Mouse (Mus musculus) heart, adult 2 months (tissue): Measurements from ENCODE around the gene Med28. TPM values are rescaled to one million over a fixed set of nuclear protein-coding genes. Genes with fewer than 3 reads are reported as not detected.

Experiments
- DNase-seq, 2 experiments: peaks; one replicate each; pipeline ENCODE4 v3.0.0; 2021
- H3K27ac ChIP-seq: fragments of 200-600 bp; 2 replicates; pipeline ENCODE4 v1.8.1; 2022
- H3K27me3 ChIP-seq: fragments of 200-500 bp; 2 replicates; pipeline ENCODE4 v1.6.1; 2012; ENCODE audit warnings: mild to moderate bottlenecking, low read length, inconsistent platforms, mixed read lengths; ENCODE audit not compliant: control insufficient read depth, insufficient read depth
- H3K36me3 ChIP-seq: fragments of 200-500 bp; 2 replicates; pipeline ENCODE4 v1.6.1; 2012; ENCODE audit warnings: low read length, inconsistent platforms; ENCODE audit not compliant: control insufficient read depth, insufficient read depth
- H3K4me1 ChIP-seq: fragments of 200-500 bp; 2 replicates; pipeline ENCODE4 v1.6.1; 2011; ENCODE audit warnings: low read length; ENCODE audit not compliant: control insufficient read depth, insufficient read depth
- H3K4me3 ChIP-seq: fragments of 200-600 bp; 2 replicates; pipeline ENCODE4 v1.8.1; 2022
- H3K79me2 ChIP-seq: fragments of 200-500 bp; replicated peaks from 2 replicates; pipeline ENCODE4 v1.6.1; 2012; ENCODE audit warnings: mild to moderate bottlenecking, inconsistent platforms, low read length, moderate library complexity, mixed read lengths; ENCODE audit not compliant: control insufficient read depth, insufficient read depth
- H3K9ac ChIP-seq: fragments of 200-500 bp; 2 replicates; pipeline ENCODE4 v1.6.1; 2012; ENCODE audit warnings: low read depth, mild to moderate bottlenecking, control low read depth, inconsistent platforms, low read length, mixed read lengths
- CTCF ChIP-seq: fragments of 200-600 bp; IDR thresholded peaks from 2 replicates; pipeline ENCODE4 v1.8.1; 2022; ENCODE audit warnings: antibody characterized with exemption, mild to moderate bottlenecking, moderate library complexity
- EP300 ChIP-seq: fragments of 200-500 bp; IDR thresholded peaks from 2 replicates; pipeline ENCODE4 v1.6.1; 2011; ENCODE audit warnings: low read depth, low read length, control low read depth; ENCODE audit not compliant: insufficient read depth
- POLR2A ChIP-seq: fragments of 200-500 bp; IDR thresholded peaks from 2 replicates; pipeline ENCODE4 v1.6.1; 2011; ENCODE audit warnings: mild to moderate bottlenecking, low read depth, low read length, control low read depth; ENCODE audit not compliant: insufficient read depth
- WGBS: fragments of 180-500 bp; shearing (Covaris S2); methylation state at CpG from one replicate; pipeline ENCODE4 v1.1.7; 2018; 5-methylcytosine and 5-hydroxymethylcytosine counted together
- intact Hi-C: fragments of 180-260 bp; cut with DNase I; formaldehyde crosslinking; loops from one replicate; pipeline ENCODE4 v1.15.1; 2025
- polyA plus RNA-seq: library from polyadenylated mRNA; depleted of rRNA; stranded (reverse); fragments of >200 nt; gene quantifications from 2 replicates; pipeline ENCODE4 v1.2.3, GENCODE M21; 2012
- total RNA-seq, 2 experiments: library from RNA; stranded (reverse); gene quantifications; 2 replicates each; pipeline ENCODE4 v1.2.3; 2021

Med28 gene
- total and polyA plus RNA-seq, 3 experiments, result 56.1 to 62.8 (median 56.7) TPM

DNA sequence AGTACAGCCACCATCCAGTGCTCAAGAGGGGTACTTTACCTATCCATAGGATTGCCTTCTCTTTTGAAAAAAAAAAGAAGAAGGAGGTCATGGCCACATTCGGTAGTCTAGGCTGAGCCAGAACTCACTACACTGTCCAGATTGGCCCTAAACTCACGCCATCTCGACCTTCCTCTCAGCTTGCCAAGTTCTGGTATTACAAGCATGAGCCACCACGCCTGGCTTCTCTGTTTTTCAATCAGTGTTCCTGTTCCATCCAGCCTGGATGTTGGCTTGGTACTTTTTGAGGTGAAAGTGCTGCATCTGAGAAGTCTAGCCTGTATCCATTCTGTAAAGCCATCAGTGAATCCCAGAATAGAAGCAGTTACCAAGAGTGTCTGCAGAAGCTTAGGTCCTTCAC, 23.6 kb upstream of the Med28 start:
- Histone ChIP-seq H3K4me1 (peaks cover 2% of the 10 kb centered on the region; the same call in 1 of the 2 replicates), H3K79me2 (no peaks in the 10 kb centered on the region), H3K9ac (no peak overlapping the region), H3K36me3 (no peaks in the 10 kb centered on the region), H3K4me3 (no peak overlapping the region), H3K27ac (no peak overlapping the region), H3K27me3 (no peaks in the 10 kb centered on the region)
- DNase-seq, result no peak
- TF ChIP-seq CTCF (no peak), EP300 (no peak), POLR2A (no peak)
- intact Hi-C loops, result no loop called here
- WGBS, result 83% methylated on average over 4 of the region's 4 CpGs

DNA sequence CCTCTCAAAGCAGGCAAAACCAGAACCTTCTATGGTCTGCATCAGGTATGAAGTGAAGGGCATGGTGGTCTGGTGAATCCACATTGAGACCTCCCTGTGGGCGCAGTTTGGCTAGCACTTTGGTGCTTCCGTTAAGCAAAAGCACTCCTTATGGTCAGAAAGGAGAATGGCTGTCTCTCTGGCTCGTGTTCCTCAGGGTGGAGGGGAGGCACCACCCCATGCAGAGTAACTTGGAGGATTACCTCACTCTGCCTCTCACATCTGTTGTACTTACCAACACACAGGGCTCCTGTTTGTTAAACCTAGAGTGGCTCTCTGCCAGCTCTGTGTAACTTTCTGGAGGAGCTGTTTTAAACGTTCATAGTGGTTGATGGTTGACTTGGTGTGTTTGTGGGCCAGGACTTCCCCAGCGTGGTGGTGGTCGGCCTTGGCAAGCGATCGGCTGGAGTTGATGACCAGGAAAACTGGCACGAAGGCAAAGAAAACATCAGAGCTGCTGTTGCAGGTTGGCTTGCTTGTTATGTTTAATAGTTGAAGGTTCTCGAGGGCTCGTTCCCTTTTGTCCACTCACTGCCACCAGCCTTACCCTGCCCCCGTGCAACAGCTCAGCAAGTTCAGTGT, 23.0 kb upstream of the Med28 start:
- Histone ChIP-seq H3K4me1 (peaks cover 2% of the 10 kb centered on the region; the same call in 1 of the 2 replicates), H3K27me3 (no peaks in the 10 kb centered on the region), H3K36me3 (no peaks in the 10 kb centered on the region), H3K9ac (no peak overlapping the region), H3K4me3 (no peak overlapping the region), H3K27ac (no peak overlapping the region), H3K79me2 (no peaks in the 10 kb centered on the region)
- WGBS, result 77% methylated on average over 12 of the region's 12 CpGs
- intact Hi-C loops, result no loop called here
- no peak for TF ChIP-seq EP300
- TF ChIP-seq CTCF, result no peak
- TF ChIP-seq POLR2A, result no peak
- no peak for DNase-seq

DNA sequence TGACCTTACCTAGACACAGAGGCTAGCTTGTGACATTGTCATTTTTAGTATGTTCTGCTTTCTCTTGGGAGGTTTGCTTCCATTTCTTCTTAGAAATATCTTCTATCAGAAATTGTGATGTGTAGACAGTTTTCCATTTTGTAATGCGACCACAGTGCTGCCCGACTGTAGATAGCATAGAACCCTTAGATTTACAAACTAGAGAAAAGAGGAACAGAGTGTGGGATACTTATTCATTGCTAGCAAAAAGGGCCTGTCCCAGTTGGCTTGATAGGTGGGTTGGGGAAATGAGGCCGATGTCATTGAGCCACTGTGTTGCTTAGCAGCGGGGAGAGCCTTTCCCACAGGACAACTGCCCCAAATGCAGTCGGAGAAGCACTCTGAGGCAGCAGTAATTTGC, 22.5 kb upstream of the Med28 start:
- 82% methylated on average over 5 of the region's 5 CpGs for WGBS
- Histone ChIP-seq H3K79me2 (no peaks in the 10 kb centered on the region), H3K9ac (no peak overlapping the region), H3K36me3 (no peaks in the 10 kb centered on the region), H3K4me3 (no peak overlapping the region), H3K4me1 (peaks cover 2% of the 10 kb centered on the region; the same call in 1 of the 2 replicates), H3K27ac (no peak overlapping the region), H3K27me3 (no peaks in the 10 kb centered on the region)
- intact Hi-C loops, result no loop called here
- DNase-seq, result no peak
- TF ChIP-seq CTCF (no peak), EP300 (no peak), POLR2A (no peak)

DNA sequence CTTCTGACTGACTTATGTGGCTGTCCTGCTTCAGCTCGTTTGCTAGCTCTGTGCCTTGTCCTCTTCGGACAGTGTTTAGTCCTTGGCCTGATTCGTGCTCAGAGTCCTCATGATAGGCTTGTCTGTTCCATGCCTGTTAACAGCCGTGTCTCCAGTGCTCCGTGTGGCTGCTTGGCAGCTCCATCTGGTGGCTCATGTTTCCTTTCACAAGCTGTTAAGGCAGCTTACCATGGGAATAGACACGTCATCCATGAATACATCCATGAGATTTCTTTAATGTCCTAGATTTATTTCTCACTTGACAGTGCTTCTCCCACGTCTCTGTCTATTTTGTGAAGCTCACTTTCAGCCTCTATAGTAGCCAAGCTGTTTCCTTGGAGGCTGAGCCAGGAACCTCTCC, 10.0 kb upstream of the Med28 start:
- WGBS, result 78% methylated on average over 7 of the region's 7 CpGs
- Histone ChIP-seq H3K4me1 (no peaks in the 10 kb centered on the region), H3K79me2 (no peaks in the 10 kb centered on the region), H3K4me3 (no peak overlapping the region), H3K9ac (no peak overlapping the region), H3K27ac (no peak overlapping the region), H3K27me3 (no peaks in the 10 kb centered on the region), H3K36me3 (no peaks in the 10 kb centered on the region)
- intact Hi-C loops, result no loop called here
- TF ChIP-seq CTCF, result no peak
- no peak for TF ChIP-seq EP300
- no peak for TF ChIP-seq POLR2A
- no peak for DNase-seq

DNA sequence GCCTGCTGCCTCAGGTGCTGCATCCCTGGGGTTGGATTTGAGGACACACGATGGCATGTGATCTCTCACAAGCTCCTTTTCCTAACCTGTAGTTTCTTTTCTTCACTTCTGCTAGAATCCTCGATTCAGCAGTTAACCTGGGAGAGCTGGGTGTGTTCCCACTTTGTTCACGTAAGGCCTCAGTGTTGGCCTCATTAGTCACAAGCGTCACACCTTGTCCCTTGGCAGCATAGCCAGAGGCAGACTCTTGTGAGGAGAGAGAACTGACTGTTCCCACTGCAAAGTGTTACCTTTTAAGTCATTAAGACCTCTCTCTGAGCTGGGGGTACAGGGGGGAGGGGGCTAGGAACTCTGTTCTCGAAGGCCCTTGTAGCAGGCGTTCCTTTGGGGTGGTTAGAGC, 7.1 kb upstream of the Med28 start:
- Histone ChIP-seq H3K4me1 (no peaks in the 10 kb centered on the region), H3K27me3 (no peaks in the 10 kb centered on the region), H3K79me2 (no peaks in the 10 kb centered on the region), H3K36me3 (no peaks in the 10 kb centered on the region), H3K4me3 (no peak overlapping the region), H3K9ac (no peak overlapping the region), H3K27ac (no peak overlapping the region)
- TF ChIP-seq CTCF (no peak), EP300 (no peak), POLR2A (no peak)
- WGBS, result 88% methylated on average over 6 of the region's 6 CpGs
- intact Hi-C loops, result no loop called here
- DNase-seq, result no peak

DNA sequence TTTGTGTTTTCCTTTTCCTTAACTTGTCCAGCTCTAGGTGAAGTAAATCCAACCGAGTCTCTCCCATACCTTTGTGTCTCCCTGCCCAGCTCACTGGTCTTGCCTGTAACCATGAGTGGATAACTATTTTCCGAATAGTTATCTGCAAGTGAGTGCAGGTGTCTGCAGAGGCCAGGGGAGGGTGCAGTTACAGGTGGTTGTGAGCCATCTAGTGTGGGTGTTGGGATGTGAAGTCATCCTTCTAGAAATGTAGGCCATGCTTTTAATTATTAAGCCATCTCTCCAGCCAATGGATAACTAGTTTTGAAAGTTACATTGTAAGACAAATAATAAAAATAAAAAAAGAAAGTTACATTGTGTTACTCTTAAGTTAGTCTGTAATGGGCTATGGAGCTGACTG, 6.5 kb upstream of the Med28 start:
- TF ChIP-seq EP300 (no peak), CTCF (no peak), POLR2A (no peak)
- 89% methylated on average over 2 of the region's 2 CpGs for WGBS
- DNase-seq, result no peak
- intact Hi-C loops, result no loop called here
- Histone ChIP-seq H3K4me3 (no peak overlapping the region), H3K27ac (no peak overlapping the region), H3K36me3 (no peaks in the 10 kb centered on the region), H3K79me2 (no peaks in the 10 kb centered on the region), H3K4me1 (no peaks in the 10 kb centered on the region), H3K9ac (no peak overlapping the region), H3K27me3 (no peaks in the 10 kb centered on the region)
